Mouse (Mus musculus): ENCODE results near the gene Agpat3.

The Agpat3 gene

DNA sequence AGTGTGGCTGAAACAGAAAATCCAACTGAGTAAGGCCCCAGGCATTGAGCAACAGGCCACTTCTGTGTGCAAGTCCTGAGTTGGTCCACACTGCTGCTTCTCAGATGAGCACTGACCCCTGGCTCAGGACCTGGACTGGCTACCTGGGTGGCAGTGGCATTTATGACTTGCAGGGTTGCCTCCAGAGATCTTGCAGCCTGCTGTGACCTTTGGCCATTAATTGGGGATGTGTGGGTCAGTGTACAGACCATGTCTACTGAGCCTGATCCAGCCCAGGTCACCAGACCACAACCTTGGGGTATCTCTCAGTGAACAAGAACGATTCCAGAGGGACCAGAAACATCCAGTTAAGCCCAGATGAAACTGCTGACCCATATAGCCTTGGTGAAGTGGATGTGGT is 58.7 kb downstream of the Agpat3 start:
- peak; percentile 67 for DNase-seq

DNA sequence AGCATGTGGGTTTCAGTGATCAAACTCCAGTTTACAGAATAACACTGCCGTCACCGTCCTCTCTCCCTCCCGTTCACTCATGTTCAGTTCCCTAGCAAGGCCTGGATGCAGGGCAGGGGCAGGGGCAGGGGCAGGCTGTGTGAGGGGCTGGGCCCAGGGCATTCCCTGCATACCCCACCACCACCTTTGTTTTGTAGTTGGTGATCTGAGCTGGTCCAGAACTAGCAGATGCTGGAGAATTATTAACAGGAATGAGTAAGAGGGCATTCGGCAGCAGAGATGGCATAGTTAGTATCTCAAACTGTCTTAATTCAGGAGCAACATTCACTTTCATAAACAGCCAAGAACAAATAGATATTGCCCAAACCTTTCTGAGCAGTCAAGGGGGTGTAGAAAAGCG is 59.9 kb downstream of the Agpat3 start:
- DNase-seq: peak; percentile 67

DNA sequence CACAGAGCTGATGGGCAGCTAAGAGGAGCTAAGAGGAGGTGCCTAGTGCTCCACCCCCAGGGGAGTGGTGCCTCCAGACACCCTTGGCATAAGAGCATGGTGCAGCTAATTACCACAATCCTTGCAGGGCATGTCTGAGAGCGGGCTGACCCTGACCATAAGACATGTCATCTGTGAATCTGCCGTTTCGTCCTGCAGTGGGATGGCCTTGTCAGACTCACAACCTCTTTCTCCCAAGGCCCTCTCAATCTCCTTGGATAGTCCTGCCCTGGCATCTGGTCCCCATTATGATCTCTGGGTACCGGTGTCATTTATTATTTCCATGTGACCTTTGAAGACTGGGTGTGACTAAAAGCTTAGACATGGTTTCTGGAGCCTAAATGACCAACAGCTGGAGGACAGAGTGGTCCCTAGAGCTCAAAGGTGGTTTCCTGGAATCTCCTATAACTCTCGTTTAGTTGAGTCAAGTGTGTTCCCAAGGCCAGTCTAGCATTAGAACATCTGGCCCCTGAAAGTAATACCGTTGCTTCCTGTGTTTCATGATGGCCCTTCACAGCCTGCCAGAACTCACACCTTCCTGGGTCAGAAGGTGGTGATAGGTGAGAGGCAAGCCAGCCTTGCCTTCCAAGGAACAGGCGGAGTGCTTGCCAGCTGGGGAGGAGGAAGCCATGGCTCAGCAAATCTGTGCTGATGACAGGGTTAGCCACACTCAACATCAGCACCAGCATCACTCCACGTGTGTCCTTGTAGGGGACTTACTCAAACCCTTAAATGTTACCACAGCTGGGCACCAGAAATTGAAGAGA is 61.4 kb downstream of the Agpat3 start:
- DNase-seq: no peak

GRCm38 (mm10) chr10:78288896-78289295 is 63.4 kb downstream of the Agpat3 start:
- DNase-seq: no peak

- DNase-seq: no peak
Measured at GRCm38 (mm10) chr10:78288135-78288534, 64.2 kb downstream of the Agpat3 start.

DNA sequence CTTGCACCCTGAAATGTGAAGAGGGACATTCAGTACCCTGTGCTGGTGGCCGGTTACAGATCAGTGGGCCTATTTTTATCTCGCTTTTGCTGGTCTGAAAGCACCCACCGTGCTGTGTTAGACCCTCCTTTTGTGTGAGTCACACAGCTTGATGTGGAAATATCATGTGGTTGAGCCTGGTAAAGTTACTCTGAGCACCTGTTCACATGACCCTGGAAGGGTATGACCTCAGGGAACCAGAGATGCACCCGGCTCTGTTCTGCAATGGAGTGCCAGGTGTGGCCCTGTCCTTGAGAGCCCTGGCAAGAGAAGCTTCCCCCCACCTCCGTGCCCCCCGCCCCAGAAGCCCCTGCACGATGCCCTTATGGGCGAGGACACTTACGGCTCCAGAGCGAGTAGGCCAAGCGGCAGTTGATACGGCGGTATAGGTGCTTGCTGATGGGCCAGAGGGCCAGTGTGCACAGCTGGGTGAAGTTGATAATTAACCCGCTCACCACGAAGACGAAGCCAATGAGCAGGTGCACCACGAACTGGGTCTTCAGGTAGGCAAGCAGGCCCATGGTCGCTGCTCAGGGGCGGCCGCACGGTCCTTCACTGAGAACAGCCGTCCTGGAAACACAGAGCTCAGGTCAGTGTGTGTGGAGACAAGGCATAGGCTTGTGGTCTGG is 64.7 kb downstream of the Agpat3 start:
- peak; percentile 64 for DNase-seq

DNA sequence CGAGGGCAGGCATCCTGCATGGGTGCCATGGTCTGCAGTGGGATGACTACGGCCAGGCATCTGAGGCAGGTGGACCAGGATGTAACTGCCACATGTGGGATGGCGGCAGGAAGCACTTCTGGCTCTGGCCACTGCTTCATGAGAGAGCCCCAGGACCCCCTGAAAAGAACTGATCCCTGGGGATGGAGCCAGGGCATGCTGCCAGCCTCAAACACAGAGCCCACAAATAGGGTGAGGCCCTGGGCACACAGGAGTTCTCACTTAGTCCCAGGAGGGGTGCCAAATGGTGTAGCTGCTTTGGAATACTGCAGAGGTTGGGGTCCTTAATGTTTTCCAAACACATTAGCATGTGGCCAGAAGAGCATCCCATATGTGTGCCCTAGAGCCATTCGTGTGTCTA is 66.3 kb downstream of the Agpat3 start:
- DNase-seq: no peak

DNA sequence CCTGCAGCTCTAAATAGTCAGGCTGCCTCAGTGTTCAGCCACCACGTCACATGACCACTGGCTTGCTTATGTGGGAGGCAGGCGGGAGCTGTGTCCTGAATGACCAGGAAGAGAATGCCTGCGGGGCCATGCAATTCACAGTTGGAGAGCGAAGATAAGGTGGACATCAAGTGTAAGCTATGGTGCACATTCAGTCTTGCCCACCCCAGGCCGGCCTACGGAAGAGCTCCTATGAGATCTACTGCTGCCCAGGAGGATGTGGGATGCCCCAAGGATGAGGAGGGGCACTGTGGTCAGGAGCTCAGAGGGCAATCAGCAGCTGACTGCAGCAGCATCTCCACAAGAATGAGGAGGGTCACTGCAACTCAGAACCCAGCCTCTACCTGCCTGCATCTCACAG is 66.9 kb downstream of the Agpat3 start:
- DNase-seq: no peak

GRCm38 (mm10) chr10:78284812-78285211 is 67.5 kb downstream of the Agpat3 start:
- DNase-seq: no peak

- DNase-seq: no peak
Measured at GRCm38 (mm10) chr10:78282411-78282810, 69.9 kb downstream of the Agpat3 start.

DNA sequence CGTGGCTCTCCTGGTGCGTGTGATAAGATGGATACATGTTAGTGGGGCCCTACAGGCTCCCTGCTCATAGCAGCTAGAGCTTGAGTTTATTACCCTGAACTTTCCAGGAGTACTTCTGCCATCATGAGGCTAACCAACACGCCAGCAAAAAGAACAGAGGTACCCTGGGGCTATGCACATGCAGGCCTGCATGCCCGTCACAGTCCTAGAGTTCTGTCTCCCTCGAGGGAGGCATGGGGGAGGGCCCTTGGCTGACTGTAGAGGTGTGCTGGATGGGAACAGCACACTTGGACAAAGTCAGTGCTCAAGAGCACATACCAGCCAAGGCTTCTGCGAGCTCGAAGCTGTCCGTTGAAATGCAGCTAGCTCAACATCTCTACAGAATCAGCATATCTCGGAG is 71.8 kb downstream of the Agpat3 start:
- peak; percentile 69 for DNase-seq

DNA sequence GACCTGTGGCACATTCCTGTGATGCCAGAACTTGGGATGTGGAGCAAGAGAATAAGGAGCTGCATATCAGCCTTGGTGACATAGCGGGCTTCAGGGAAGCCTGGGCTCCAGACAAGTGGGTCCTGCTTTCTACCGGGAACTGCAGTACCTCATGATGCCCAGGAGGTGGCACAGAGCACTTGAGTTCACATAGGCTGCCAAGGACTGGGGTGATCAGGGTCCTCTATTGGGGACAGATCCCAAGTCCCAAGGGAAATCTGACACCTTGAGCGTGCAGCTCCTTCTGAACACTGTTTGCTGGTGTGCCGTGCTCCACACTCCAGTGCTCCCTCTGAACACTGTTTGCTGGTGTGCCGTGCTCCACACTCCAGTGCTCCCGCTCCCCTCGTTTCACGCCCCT is 73.1 kb downstream of the Agpat3 start:
- peak; percentile 71 for DNase-seq

DNA sequence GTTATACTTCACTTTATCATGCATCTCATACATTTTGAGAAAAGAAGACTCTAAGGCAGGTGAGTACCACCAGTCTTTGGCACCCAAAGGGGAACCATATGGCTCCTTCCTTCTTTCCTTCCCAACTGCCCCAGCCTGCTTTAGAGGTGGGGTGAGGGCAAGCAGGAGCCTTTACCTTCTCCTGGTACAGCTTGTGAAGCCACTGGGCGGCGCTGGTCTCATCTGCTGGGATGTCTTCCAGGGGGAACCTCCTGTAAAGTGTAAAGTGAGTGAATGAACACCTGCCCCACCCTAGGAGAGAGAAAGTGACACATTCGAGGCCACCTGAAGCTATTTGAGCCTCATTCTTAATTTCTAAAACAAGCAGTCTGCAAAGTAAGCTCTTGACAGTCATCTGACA is 74.5 kb downstream of the Agpat3 start:
- no peak for DNase-seq

DNA sequence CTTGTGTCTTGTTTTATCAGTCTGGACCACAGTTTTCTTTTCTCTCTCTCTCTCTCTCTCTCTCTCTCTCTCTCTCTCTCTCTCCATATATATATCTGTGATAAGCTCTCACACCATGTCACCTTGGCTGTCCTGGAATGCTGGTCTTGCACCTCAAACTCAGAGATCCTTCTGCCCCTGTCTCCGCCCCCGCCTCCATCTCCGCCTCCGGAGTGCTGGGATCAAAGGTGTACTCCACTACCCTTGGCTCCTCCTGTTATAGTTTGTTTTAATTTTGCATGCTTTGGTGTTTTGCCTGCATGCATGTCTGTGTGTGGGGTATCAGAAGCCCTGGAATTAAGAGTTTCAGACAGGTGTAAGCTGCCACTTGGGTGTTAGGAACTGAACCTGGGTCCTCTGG is 76.0 kb downstream of the Agpat3 start:
- DNase-seq: peak; percentile 48

GRCm38 (mm10) chr10:78272932-78273331 is 79.4 kb downstream of the Agpat3 start:
- no peak for DNase-seq

DNA sequence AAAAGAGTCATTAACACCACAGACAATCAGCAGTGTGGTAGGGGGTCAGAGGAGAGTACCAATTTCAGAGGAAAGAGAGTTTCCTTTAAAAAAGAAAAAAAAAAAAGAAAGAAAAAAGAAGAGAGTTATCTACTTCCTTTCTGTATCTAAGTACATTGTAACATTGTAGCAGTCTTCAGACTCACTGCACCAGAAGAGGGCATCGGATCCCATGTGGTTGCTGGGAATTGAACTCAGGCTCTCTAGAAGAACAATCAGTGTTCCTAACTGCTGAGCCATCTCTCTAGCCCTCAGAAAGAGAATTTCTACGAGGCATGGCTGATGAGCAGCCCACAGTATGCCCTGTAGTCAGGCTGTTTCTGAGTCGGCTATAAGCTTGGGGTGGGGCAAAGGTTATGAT is 86.4 kb downstream of the Agpat3 start:
- DNase-seq: no peak

- DNase-seq: no peak
Measured at GRCm38 (mm10) chr10:78264735-78265134, 87.6 kb downstream of the Agpat3 start.

DNA sequence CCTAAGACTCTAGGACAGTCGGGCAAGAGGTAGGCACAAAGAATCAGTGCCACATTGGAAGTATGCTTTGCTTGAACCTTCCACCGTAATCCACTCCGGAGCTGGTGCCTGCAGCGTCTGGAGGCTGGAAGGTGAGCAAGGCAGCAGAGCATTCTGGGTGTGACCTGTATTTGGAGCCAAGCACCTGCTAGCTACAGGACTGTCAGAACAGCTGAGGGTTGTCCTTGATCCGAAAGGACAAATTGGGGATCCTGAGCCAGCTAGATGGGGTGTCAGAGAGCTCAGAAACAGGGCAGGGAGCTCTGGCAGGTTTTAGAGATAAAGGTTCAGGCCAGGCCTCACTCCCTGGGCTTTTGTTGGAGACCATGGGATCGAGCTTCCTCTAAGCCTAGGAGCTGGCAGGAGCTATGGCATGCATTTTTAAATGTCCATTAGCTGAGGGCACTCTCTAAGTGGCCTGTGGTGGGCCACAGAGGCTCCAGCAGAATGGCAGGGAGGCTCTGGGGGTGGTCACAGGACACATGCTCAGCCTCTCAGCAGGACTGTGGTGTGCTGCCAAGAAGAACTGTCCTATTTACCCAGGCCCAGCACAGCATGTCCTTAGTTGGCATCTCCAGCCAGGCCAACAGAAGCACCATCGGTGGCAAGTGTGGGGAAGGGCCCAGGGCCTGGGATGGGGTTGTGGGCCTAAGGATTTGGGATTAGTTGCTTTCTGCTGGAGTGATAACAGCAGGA is 91.2 kb downstream of the Agpat3 start:
- DNase-seq: no peak

DNA sequence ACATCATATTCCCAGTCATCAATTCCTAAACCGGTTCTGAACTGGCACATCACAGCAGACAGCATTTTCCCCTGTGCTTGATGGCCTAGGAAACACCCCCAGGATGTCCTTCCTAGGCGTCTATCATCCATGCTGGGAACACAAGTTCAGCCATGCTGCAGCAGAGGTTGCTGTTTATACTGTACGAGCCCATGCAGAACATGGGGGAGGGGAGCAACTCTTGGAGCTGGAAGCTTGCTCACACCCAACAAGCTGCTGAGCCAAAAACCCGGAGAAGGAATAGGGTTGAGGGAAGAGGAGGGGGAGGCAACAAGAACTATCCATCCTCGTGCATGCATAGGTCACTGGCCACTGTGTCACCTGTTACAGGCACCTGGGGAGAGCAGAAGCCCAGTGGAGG is 92.0 kb downstream of the Agpat3 start:
- DNase-seq: peak; percentile 41

DNA sequence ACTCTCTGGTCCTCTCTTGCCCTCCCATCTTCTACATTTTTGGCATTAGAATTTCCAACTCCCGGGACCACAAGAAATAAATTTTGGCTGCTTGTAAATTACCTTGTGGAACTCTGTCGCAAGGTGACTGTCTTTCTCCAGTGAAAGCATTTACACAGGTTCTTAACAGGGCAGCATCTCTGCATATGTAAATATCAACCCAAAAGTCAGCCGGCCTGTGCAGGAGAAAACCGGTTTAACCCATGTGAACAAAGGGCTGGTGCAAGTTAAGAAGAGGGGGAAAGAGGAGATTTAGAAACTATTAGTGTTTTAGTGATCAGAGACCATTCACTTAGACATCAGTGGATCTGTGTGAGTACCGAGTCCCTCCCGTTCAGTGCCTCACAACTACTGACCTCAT is 92.6 kb downstream of the Agpat3 start:
- DNase-seq: no peak

DNA sequence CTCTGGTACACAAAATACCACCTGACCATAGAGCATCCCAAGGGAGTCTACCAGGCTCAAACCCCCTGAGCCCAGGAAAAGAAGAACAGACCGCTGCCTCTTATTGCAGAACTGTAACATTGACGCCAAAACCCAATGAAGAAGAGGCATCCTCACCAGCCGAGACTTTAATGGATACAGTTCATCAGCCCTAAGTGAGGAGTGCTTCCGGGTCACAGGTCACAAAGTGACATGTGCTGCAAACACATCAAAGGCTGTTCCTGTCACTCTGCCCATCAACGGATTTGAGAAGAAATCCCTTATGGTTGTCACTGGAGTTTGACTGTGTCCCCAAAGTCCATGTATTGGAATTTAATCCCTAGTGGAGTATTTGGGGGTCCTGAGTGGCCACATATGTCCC is 93.1 kb downstream of the Agpat3 start:
- DNase-seq: no peak

GRCm38 (mm10) chr10:78258142-78258675 is 94.1 kb downstream of the Agpat3 start:
- no peak for DNase-seq

- peak; percentile 55 for DNase-seq
Measured at GRCm38 (mm10) chr10:78255646-78256059, 96.6 kb downstream of the Agpat3 start.

DNA sequence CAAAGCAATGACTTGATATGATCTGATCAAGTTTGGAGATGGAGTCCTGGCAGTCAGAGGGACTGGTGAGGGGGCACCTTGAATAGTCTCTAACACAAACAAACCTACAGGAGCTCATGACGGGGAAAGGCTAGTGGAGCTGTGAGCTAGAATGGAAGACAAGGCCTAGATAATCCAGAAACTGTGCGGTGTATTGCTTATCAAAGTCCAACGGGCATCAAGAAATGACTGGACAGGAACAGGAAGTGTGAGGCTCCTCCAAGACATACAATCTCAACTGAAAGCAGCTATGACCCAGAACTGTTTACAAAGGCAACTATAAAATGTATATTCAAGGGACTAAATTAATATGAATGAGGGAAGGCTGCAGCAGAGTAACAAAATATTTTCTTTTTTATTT is 105.1 kb downstream of the Agpat3 start:
- DNase-seq: no peak
